Mouse (Mus musculus): ENCODE measurements around the gene Zfyve28.

Zfyve28 gene

GRCm38 (mm10) chr5:34287001-34287837, 1.0 kb downstream of the Zfyve28 start:
- DNase-seq (ENCODE audit: extremely low read depth, low read depth) = no peak

- no peak for DNase-seq (ENCODE audit: extremely low read depth, low read depth)
These were observed 1.7 kb downstream of the Zfyve28 start for GRCm38 (mm10) chr5:34286516-34286915.

DNA sequence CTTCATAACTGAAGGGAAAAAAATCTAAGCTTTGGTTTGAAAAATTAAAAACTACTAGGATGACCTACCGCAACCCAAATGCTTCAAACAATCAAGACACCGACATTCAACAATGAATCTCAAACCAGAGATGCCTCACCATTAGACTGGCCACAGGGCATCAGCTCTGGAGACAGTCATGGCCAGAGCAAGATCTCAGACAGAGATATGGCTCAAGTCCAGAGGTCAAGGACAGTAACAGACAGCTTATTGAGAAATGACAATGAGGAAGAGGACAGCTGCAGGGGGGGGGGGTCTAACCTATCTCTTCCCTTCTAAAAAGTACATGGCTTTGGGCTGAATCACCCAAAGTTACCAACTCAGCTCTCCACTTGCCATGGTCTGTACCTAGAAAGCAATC, 3.0 kb downstream of the Zfyve28 start:
- DNase-seq (ENCODE audit: extremely low read depth, low read depth) = no peak

DNA sequence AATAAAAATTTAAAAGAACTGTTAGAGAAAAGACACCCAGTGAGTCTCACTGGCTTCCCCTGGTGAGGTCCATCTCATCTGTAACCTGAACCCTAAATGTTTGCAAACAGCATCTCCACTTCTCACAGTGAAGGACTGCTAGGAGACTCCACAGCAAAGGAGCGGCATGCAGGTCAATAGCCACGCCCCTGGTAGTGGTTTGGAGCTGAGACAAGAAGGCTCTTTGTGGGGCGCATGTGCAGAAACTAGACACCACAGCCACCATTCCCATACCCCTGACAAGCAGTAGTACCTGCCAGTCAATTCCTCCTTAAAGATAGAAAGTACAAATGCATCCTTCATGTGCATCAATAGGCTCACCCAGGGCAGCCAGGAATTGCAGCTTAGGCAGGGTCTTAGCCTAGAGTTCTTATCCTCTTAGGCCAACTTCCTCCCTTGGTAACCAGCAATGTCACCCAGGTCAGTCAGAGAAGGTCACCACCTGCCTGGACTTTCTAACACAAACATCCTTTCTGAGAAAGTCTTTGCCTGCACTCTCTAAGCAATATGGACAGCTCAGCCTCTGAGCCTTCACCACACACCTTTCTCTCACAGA, 4.0 kb downstream of the Zfyve28 start:
- DNase-seq (ENCODE audit: extremely low read depth, low read depth) = no peak

DNA sequence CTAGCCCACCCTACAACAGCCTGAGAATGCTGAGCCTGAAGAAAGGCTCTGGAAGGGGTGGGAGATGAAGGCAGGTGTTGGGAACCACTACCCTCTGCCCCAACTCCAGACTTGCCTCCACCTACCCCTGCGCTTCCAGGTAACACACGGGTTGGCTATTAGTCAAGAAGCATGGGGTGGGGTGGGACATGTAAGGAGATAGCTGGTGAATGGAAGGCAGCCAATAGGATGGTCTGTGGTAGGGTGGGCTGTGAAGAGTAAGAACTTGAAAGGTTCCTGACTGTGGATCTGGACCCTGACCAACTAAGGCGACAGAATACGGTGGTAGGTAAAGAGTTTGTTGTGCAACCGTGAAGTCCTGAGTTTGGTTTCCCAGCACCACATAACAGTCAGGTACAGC, 4.9 kb downstream of the Zfyve28 start:
- DNase-seq (ENCODE audit: extremely low read depth, low read depth) = no peak

GRCm38 (mm10) chr5:34280976-34281375, 7.3 kb downstream of the Zfyve28 start:
- DNase-seq (ENCODE audit: extremely low read depth, low read depth) = no peak

GRCm38 (mm10) chr5:34279214-34279613, 9.0 kb downstream of the Zfyve28 start:
- DNase-seq (ENCODE audit: extremely low read depth, low read depth) = no peak

DNA sequence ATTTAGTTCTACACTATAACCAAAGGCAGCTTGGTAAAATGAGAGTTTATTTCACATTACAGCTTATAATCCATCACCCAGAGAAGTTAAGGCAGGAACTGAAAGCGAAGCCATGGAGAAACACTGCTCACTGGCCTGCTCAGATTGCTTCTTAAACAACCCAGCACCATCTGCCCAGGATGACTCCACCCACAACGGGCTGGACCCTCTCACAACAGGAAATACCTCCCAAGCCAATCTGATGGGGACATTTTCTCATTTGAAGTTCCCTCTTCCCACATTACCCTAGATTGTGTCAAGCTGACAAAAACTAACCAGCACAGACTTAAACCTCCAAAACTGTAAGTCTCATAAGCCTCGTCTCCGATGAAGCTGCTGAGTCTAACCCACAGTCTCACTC, 10.2 kb downstream of the Zfyve28 start:
- no peak for DNase-seq (ENCODE audit: extremely low read depth, low read depth)

- no peak for DNase-seq (ENCODE audit: extremely low read depth, low read depth)
These were observed 11.5 kb downstream of the Zfyve28 start for GRCm38 (mm10) chr5:34276746-34277145.

DNA sequence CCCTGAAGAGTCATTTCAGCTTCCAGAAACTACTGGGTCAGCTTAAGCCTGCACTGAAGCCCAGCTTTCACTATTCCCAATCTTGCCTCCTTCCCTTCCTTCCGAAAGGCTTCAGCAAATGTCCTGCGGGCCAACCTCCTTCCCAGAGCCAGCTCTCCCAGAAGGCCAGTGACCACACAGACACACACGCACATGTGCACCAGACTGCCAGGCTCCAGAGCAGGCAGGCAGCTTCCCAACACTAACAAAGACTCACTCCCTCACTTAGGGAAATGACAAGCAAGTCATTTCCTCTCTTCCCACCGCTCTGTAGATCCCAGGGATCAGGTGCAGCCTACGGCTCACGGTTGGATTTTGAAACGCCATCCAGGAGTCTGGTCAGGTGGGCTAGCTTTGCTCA, 12.1 kb downstream of the Zfyve28 start:
- DNase-seq (ENCODE audit: extremely low read depth, low read depth) = no peak

- DNase-seq (ENCODE audit: extremely low read depth, low read depth) = no peak
These were observed 13.5 kb downstream of the Zfyve28 start for GRCm38 (mm10) chr5:34274676-34275293.

DNA sequence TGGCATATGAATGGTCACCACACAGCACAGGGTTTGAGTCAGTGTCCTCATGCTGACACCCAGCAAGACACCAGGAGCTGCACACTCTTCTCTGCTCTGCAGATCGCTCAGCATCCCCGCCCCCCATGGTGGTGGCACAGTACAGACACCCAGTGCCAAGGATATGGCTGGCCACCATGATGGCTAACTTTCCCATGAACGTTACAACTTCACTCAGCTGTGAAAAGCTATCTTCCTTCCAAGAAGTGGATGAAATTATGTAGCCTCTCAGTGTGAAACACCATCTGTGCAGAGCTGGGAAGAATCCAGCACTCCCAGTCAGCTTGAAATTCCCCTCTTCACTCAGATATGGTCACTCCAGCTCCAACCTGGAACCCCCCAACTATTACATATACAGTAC, 14.0 kb downstream of the Zfyve28 start:
- no peak for DNase-seq (ENCODE audit: extremely low read depth, low read depth)

DNA sequence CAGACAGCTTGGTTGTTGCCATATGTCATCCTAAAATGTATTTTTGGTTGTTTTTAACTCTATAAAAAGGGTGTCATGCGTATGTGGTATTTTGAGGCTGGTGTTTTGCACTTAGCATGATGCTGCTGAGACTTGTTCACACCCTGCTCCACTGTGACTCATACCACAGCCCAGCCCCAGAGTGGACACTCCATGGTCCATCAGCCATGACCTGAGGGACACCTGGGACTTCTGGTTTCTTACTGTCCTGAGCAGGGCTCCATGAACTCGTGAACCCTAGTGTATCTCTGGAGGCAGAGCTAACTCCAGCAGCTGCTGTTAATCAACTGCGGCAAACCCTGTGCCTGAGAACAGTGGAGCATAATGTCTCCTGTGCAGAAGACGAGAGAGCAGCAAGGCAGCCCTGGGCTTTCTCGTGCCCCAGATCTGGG, 15.0 kb downstream of the Zfyve28 start:
- no peak for DNase-seq (ENCODE audit: extremely low read depth, low read depth)

DNA sequence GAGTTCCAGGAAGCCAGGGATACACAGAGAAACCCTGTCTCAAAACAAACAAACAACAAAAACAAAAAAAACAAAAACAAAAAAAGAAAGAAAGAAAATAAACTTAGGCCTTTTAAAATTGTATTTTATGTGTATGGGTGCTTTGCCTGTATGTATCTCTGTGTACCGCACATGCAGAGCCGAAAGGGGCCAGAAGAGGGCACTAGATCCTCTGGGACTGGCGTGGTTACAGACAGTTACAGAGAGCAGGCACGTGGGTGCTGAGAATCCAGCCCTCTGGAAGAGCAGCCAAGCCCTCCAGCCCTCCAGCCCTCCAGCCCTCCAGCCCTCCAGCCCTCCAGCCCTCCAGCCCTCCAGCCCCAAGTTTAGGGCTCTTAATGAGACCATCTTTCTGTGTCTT, 16.5 kb downstream of the Zfyve28 start:
- peak; percentile 73 for DNase-seq (ENCODE audit: extremely low read depth, low read depth)

GRCm38 (mm10) chr5:34269921-34270465, 18.3 kb downstream of the Zfyve28 start:
- peak; percentile 69 for DNase-seq (ENCODE audit: extremely low read depth, low read depth)

DNA sequence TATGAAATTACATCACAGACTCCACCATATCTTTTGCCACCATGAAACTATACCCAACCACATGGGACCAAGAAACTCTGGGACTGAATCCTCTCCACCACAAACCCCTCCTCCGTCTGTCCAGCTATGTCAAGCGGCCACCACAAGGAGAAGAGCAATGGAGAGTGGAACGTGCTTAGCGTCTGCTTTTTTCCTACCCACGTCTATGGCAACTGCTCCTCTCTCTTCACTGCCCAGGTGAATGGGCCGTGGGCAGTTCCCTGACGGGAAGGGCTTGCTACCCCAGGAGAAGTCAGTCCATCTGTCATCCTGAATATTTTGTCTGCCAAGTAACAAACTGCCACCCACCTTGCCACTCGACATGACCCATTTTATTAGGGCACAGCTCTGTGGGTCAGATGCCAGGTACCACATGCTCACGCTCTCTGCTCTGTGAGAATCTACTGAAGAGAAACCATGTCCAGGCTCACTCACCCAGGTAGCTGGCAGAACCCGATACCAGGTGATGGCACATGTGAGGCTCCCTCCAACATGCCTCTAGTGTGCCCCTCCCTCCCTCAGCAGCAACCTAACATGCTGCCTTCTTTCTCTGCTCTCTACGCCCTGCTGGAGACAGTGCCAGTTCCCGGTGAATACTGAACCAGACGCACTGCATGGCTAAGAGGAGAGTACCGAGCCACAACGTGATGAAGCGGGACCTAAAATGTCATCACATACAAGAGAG, 18.9 kb downstream of the Zfyve28 start:
- DNase-seq (ENCODE audit: extremely low read depth, low read depth) = no peak

GRCm38 (mm10) chr5:34266065-34266464, 22.2 kb downstream of the Zfyve28 start:
- no peak for DNase-seq (ENCODE audit: extremely low read depth, low read depth)

DNA sequence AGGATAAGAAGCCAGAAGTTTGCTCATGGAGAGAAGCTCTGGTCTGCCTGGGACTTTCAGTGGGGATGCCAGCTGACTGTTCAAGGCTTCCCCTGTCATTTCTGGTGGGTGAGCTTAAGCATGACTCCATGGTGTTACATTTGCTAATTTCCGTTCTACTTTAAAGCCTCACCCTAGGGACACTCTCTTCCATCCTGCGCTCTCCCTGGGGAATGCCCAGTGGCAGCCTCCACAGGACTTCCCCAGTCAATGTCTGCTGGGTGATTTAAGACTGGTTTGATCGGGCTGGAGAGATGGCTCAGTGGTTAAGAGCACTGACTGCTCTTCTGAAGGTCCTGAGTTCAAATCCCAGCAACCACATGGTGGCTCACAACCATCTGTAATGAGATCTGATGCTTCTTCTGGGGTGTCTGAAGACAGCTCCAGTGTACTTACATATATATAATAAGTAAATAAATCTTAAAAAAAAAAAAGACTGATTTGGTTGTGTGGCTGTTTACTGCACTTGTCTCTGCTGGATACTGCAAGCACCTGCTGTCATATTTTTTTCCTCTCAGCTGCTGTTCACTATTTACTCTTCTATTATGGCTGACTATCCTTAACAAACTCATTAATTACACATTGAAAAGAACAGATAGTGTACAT, 29.0 kb downstream of the Zfyve28 start:
- no peak for DNase-seq (ENCODE audit: extremely low read depth, low read depth)

GRCm38 (mm10) chr5:34255189-34255588, 33.1 kb downstream of the Zfyve28 start:
- no peak for DNase-seq (ENCODE audit: extremely low read depth, low read depth)

- no peak for DNase-seq (ENCODE audit: extremely low read depth, low read depth)
These were observed 33.9 kb downstream of the Zfyve28 start for GRCm38 (mm10) chr5:34254309-34254708.

- no peak for DNase-seq (ENCODE audit: extremely low read depth, low read depth)
These were observed 35.2 kb downstream of the Zfyve28 start for GRCm38 (mm10) chr5:34252967-34253519.

Measured in MEL-GATA-1-ER (cell line).